35 mouse cellular contexts compared by ENCODE assay signal in genomic region chr13:23845851-23846250, GRCm38 (mm10). TPM values are rescaled to one million over a fixed set of nuclear protein-coding genes. Genes with fewer than 3 reads are reported as not detected.
A peak's percentile ranks its signal among the peaks of the same experiment; 100 is the strongest.
DNase-seq lines count a peak whose midpoint lies in the region; ATAC-seq and TF ChIP-seq lines count a peak whose summit lies in the region.
"Had no signal": no experiment of that assay in that cellular context is flagged by ENCODE, and none has a peak within 500 bp of the region (broad histone marks: within the 10 kb centered on the region; RNA-seq: fewer than 3 reads in every experiment).

No protein-coding gene starts in this region.

- H3K4me1 ChIP-seq in embryonic facial prominence, embryonic 11.5 days (ENCODE audit: control insufficient read depth, insufficient read depth, low read length): no peaks in the 10 kb centered on the region
- no peaks in the 10 kb centered on the region for H3K4me1 ChIP-seq in embryonic facial prominence, embryonic 10.5 days
- H3K4me1 ChIP-seq in embryonic facial prominence, embryonic 14.5 days (ENCODE audit: control insufficient read depth, insufficient read depth, low read length): no peaks in the 10 kb centered on the region
- H3K4me1 ChIP-seq in limb, embryonic 14.5 days (ENCODE audit: control insufficient read depth, insufficient read depth, low read length): peaks cover 11% of the 10 kb centered on the region
- H3K4me1 ChIP-seq: embryonic facial prominence, embryonic 13.5 days; forebrain, embryonic 10.5 days; forebrain, embryonic 13.5 days; heart, embryonic 13.5 days had no signal

- DNase-seq in embryonic facial prominence, embryonic 11.5 days (ENCODE audit: low spot score): peak; percentile 14
- no peak for DNase-seq in embryonic facial prominence, embryonic 10.5 days (ENCODE audit: low spot score)
- peak; percentile 17 for DNase-seq in gastrocnemius, postnatal 25 days
- no peak for DNase-seq in gastrocnemius, adult 2 months
- peak; percentile 60 for DNase-seq in embryonic facial prominence, embryonic 14.5 days (ENCODE audit: low spot score)
- peak; percentile 73 for DNase-seq in limb, embryonic 14.5 days (ENCODE audit: low spot score)
- no peak for DNase-seq in cerebellum, adult 11 months
- DNase-seq: adrenal gland, postnatal 10 days; adrenal gland, postnatal 36 days; B cell, adult 2 months; cerebellum, adult 2 months; cerebellum, adult 9-11 months; cerebellum, postnatal 25 days; gastrocnemius, postnatal 36 days; heart, adult 18-20 months; heart, postnatal 14 days; heart, postnatal 4 days; kidney, adult 18-20 months had no signal

- ATAC-seq in embryonic facial prominence, embryonic 11.5 days (replicated peaks; ENCODE audit: insufficient number of reproducible peaks, low FRiP score, low TSS enrichment, low read depth): no peak
- ATAC-seq in embryonic facial prominence, embryonic 14.5 days (ENCODE audit: low read depth): no peak
- peak; percentile 76 for ATAC-seq in limb, embryonic 14.5 days (ENCODE audit: low FRiP score, low read depth)
- no peak for ATAC-seq in granulocyte monocyte progenitor cell, adult 5-6 weeks (replicated peaks; ENCODE audit: poor library complexity, severe bottlenecking)
- ATAC-seq: forebrain, embryonic 13.5 days; forebrain, embryonic 16.5 days; hindbrain, postnatal 0 days; inflammation-experienced regulatory T-cells, adult 6 months; intestine, embryonic 16.5 days; Patski had no signal

- H3K27ac ChIP-seq in embryonic facial prominence, embryonic 11.5 days (replicated peaks; ENCODE audit: low read depth, low read length): no peak overlapping the region
- H3K27ac ChIP-seq in embryonic facial prominence, embryonic 10.5 days (replicated peaks): no peak overlapping the region
- no peak overlapping the region for H3K27ac ChIP-seq in gastrocnemius, adult 2 months
- H3K27ac ChIP-seq in embryonic facial prominence, embryonic 14.5 days (replicated peaks; ENCODE audit: low read depth, low read length): no peak overlapping the region
- peak overlapping the region; percentile 62; the same call in 1 of the 2 replicates for H3K27ac ChIP-seq in limb, embryonic 14.5 days (replicated peaks; ENCODE audit: low read depth, low read length)
- H3K27ac ChIP-seq: embryonic facial prominence, embryonic 13.5 days; forebrain, embryonic 10.5 days; forebrain, embryonic 13.5 days; heart, embryonic 13.5 days; hindbrain, embryonic 14.5 days; hindbrain, postnatal 0 days had no signal

- H3K9ac ChIP-seq in embryonic facial prominence, embryonic 11.5 days (replicated peaks; ENCODE audit: low read length): no peak overlapping the region
- H3K9ac ChIP-seq in embryonic facial prominence, embryonic 14.5 days (ENCODE audit: low read depth, low read length): no peak overlapping the region
- H3K9ac ChIP-seq in limb, embryonic 14.5 days (ENCODE audit: low read depth, low read length, severe bottlenecking): no peak overlapping the region
- H3K9ac ChIP-seq: embryonic facial prominence, embryonic 13.5 days; forebrain, embryonic 13.5 days; heart, embryonic 13.5 days; hindbrain, embryonic 14.5 days had no signal

- no peaks in the 10 kb centered on the region for H3K27me3 ChIP-seq in embryonic facial prominence, embryonic 11.5 days (ENCODE audit: control insufficient read depth, insufficient read depth, low read length)
- no peaks in the 10 kb centered on the region for H3K27me3 ChIP-seq in embryonic facial prominence, embryonic 10.5 days (replicated peaks; ENCODE audit: low read depth, poor library complexity, severe bottlenecking)
- H3K27me3 ChIP-seq in embryonic facial prominence, embryonic 14.5 days (replicated peaks; ENCODE audit: control insufficient read depth, insufficient read depth, low read length): no peaks in the 10 kb centered on the region
- H3K27me3 ChIP-seq in limb, embryonic 14.5 days (ENCODE audit: control insufficient read depth, insufficient read depth, low read length): no peaks in the 10 kb centered on the region
- H3K27me3 ChIP-seq: CH12.LX; embryonic facial prominence, embryonic 13.5 days; forebrain, embryonic 13.5 days had no signal

- no peaks in the 10 kb centered on the region for H3K36me3 ChIP-seq in embryonic facial prominence, embryonic 11.5 days (replicated peaks; ENCODE audit: control insufficient read depth, insufficient read depth, low read depth, low read length)
- H3K36me3 ChIP-seq in embryonic facial prominence, embryonic 10.5 days (replicated peaks): no peaks in the 10 kb centered on the region
- no peaks in the 10 kb centered on the region for H3K36me3 ChIP-seq in embryonic facial prominence, embryonic 14.5 days (ENCODE audit: control insufficient read depth, insufficient read depth, low read length)
- no peaks in the 10 kb centered on the region for H3K36me3 ChIP-seq in limb, embryonic 14.5 days (ENCODE audit: control insufficient read depth, insufficient read depth, low read length)
- H3K36me3 ChIP-seq: embryonic facial prominence, embryonic 13.5 days; forebrain, embryonic 10.5 days; G1E; heart, embryonic 13.5 days had no signal

- H3K4me3 ChIP-seq in embryonic facial prominence, embryonic 11.5 days (ENCODE audit: low read depth, low read length): no peak overlapping the region
- H3K4me3 ChIP-seq in embryonic facial prominence, embryonic 10.5 days: no peak overlapping the region
- no peak overlapping the region for H3K4me3 ChIP-seq in gastrocnemius, adult 2 months
- H3K4me3 ChIP-seq in embryonic facial prominence, embryonic 14.5 days (ENCODE audit: low read depth, low read length): no peak overlapping the region
- H3K4me3 ChIP-seq in limb, embryonic 14.5 days (replicated peaks; ENCODE audit: low read length): no peak overlapping the region
- H3K4me3 ChIP-seq: embryonic facial prominence, embryonic 13.5 days; forebrain, embryonic 10.5 days; forebrain, embryonic 13.5 days; heart, embryonic 13.5 days had no signal

- H3K9me3 ChIP-seq in embryonic facial prominence, embryonic 11.5 days (replicated peaks; ENCODE audit: control insufficient read depth, low read length): no peaks in the 10 kb centered on the region
- H3K9me3 ChIP-seq in embryonic facial prominence, embryonic 10.5 days: no peaks in the 10 kb centered on the region
- no peaks in the 10 kb centered on the region for H3K9me3 ChIP-seq in embryonic facial prominence, embryonic 14.5 days (ENCODE audit: control insufficient read depth, low read length)
- H3K9me3 ChIP-seq in limb, embryonic 14.5 days (ENCODE audit: control insufficient read depth, low read length): no peaks in the 10 kb centered on the region
- H3K9me3 ChIP-seq: embryonic facial prominence, embryonic 13.5 days; forebrain, embryonic 10.5 days; forebrain, embryonic 13.5 days; G1E; heart, embryonic 13.5 days had no signal

- no peak for TF ChIP-seq POLR2A in limb, embryonic 14.5 days (IDR thresholded peaks at IDR 0.05; ENCODE audit: borderline replicate concordance, extremely low read depth, insufficient read depth, insufficient read length)

- H3K4me2 ChIP-seq in embryonic facial prominence, embryonic 11.5 days (ENCODE audit: low read depth, low read length): no peak overlapping the region
- H3K4me2 ChIP-seq in embryonic facial prominence, embryonic 14.5 days (ENCODE audit: low read depth, low read length): no peak overlapping the region
- H3K4me2 ChIP-seq in limb, embryonic 14.5 days (replicated peaks; ENCODE audit: low read depth, low read length, severe bottlenecking): no peak overlapping the region
- H3K4me2 ChIP-seq: embryonic facial prominence, embryonic 13.5 days; forebrain, embryonic 13.5 days; heart, embryonic 13.5 days; hindbrain, embryonic 14.5 days had no signal

- intact Hi-C loops in gastrocnemius, adult 2 months (cut with DNase I): no loop called here

- WGBS in embryonic facial prominence, embryonic 11.5 days: 49% methylated on average over 4 of the region's 4 CpGs
- WGBS in embryonic facial prominence, embryonic 10.5 days: 53% methylated on average over 4 of the region's 4 CpGs
- 41% methylated on average over 4 of the region's 4 CpGs for WGBS in embryonic facial prominence, embryonic 14.5 days
- WGBS in limb, embryonic 14.5 days: 14% methylated on average over 4 of the region's 4 CpGs

- TF ChIP-seq CTCF in gastrocnemius, adult 2 months (IDR thresholded peaks at IDR 0.05): no peak

RNA-seq across cellular contexts. Expression of gene Slc17a3, which starts 6.6 kb away (rescaled TPM):
- not detected in 2 replicates for polyA plus RNA-seq in embryonic facial prominence, embryonic 11.5 days (2014; fragmentation: Nextera tagmentation; extraction: Ambion mirVana)
- not detected in 2 replicates for polyA plus RNA-seq in embryonic facial prominence, embryonic 10.5 days (2016; fragmentation: Nextera tagmentation; extraction: Ambion mirVana)
- total RNA-seq in gastrocnemius, postnatal 25 days (2021): not detected
- not detected for total RNA-seq in gastrocnemius, adult 2 months (2021)
- 0.52 and 0.56 TPM in 2 replicates for polyA plus RNA-seq in embryonic facial prominence, embryonic 14.5 days (2014; fragmentation: Nextera tagmentation; extraction: Ambion mirVana)
- 0.20 and 0.29 TPM in 2 replicates for polyA plus RNA-seq in limb, embryonic 14.5 days (2012; rRNA removed)
- polyA plus RNA-seq in limb, embryonic 14.5 days (2014; fragmentation: Nextera tagmentation; extraction: Ambion mirVana): 0.39 and 0.44 TPM in 2 replicates
- total RNA-seq in granulocyte monocyte progenitor cell, adult 5-6 weeks (2014; fragmentation: Nextera tagmentation): not detected in 2 replicates
- total RNA-seq in granulocyte monocyte progenitor cell, adult 5-6 weeks (2017): not detected in 2 replicates
- total RNA-seq: CH12.LX; common myeloid progenitor, adult 5-6 weeks; gastrocnemius, postnatal 36 days; heart, adult 18-20 months; heart, postnatal 14 days; heart, postnatal 4 days; hindbrain, postnatal 0 days had no signal
- polyA plus RNA-seq: embryonic facial prominence, embryonic 13.5 days; forebrain, embryonic 10.5 days; forebrain, embryonic 13.5 days; forebrain, embryonic 16.5 days; G1E; heart, embryonic 13.5 days; heart, embryonic 16.5 days; hindbrain, embryonic 11.5 days; hindbrain, embryonic 14.5 days; hindbrain, postnatal 0 days; inflammation-experienced regulatory T-cells, adult 6 months had no signal

RNA-seq across cellular contexts. Expression of gene Slc17a1, which starts 21.7 kb away (rescaled TPM):
- polyA plus RNA-seq in embryonic facial prominence, embryonic 11.5 days (2014; fragmentation: Nextera tagmentation; extraction: Ambion mirVana): not detected in 2 replicates
- not detected in 2 replicates for polyA plus RNA-seq in embryonic facial prominence, embryonic 10.5 days (2016; fragmentation: Nextera tagmentation; extraction: Ambion mirVana)
- not detected for total RNA-seq in gastrocnemius, postnatal 25 days (2021)
- not detected for total RNA-seq in gastrocnemius, adult 2 months (2021)
- polyA plus RNA-seq in embryonic facial prominence, embryonic 14.5 days (2014; fragmentation: Nextera tagmentation; extraction: Ambion mirVana): not detected in 2 replicates
- polyA plus RNA-seq in limb, embryonic 14.5 days (2012; rRNA removed): 0.04 and 0.05 TPM in 2 replicates
- polyA plus RNA-seq in limb, embryonic 14.5 days (2014; fragmentation: Nextera tagmentation; extraction: Ambion mirVana): 0.30 TPM in 1 of 2 replicates, not detected in the other
- not detected in 2 replicates for total RNA-seq in granulocyte monocyte progenitor cell, adult 5-6 weeks (2014; fragmentation: Nextera tagmentation)
- total RNA-seq in granulocyte monocyte progenitor cell, adult 5-6 weeks (2017): not detected in 2 replicates
- total RNA-seq: adrenal gland, adult 18-20 months; adrenal gland, postnatal 36 days; CH12.LX; common myeloid progenitor, adult 5-6 weeks; gastrocnemius, postnatal 36 days; heart, adult 18-20 months; heart, postnatal 14 days; heart, postnatal 4 days; hindbrain, postnatal 0 days had no signal
- polyA plus RNA-seq: cerebellum, adult 2 months; embryonic facial prominence, embryonic 13.5 days; forebrain, embryonic 10.5 days; forebrain, embryonic 13.5 days; forebrain, embryonic 16.5 days; G1E; heart, embryonic 13.5 days; heart, embryonic 16.5 days; hindbrain, embryonic 11.5 days; hindbrain, embryonic 14.5 days; hindbrain, postnatal 0 days; inflammation-experienced regulatory T-cells, adult 6 months had no signal

RNA-seq across cellular contexts. Expression of gene Slc17a2, which starts 39.1 kb away (rescaled TPM):
- not detected in 2 replicates for polyA plus RNA-seq in embryonic facial prominence, embryonic 11.5 days (2014; fragmentation: Nextera tagmentation; extraction: Ambion mirVana)
- polyA plus RNA-seq in embryonic facial prominence, embryonic 10.5 days (2016; fragmentation: Nextera tagmentation; extraction: Ambion mirVana): not detected in 2 replicates
- not detected for total RNA-seq in gastrocnemius, postnatal 25 days (2021)
- not detected for total RNA-seq in gastrocnemius, adult 2 months (2021)
- polyA plus RNA-seq in embryonic facial prominence, embryonic 14.5 days (2014; fragmentation: Nextera tagmentation; extraction: Ambion mirVana): not detected in 2 replicates
- 0.01 TPM in 1 of 2 replicates, not detected in the other for polyA plus RNA-seq in limb, embryonic 14.5 days (2012; rRNA removed)
- not detected in 2 replicates for polyA plus RNA-seq in limb, embryonic 14.5 days (2014; fragmentation: Nextera tagmentation; extraction: Ambion mirVana)
- total RNA-seq in granulocyte monocyte progenitor cell, adult 5-6 weeks (2014; fragmentation: Nextera tagmentation): not detected in 2 replicates
- total RNA-seq in granulocyte monocyte progenitor cell, adult 5-6 weeks (2017): not detected in 2 replicates
- total RNA-seq: adrenal gland, adult 18-20 months; CH12.LX; common myeloid progenitor, adult 5-6 weeks; gastrocnemius, postnatal 36 days; heart, adult 18-20 months; heart, postnatal 14 days; heart, postnatal 4 days; hindbrain, postnatal 0 days had no signal
- polyA plus RNA-seq: cerebellum, adult 2 months; embryonic facial prominence, embryonic 13.5 days; forebrain, embryonic 10.5 days; forebrain, embryonic 13.5 days; forebrain, embryonic 16.5 days; G1E; heart, embryonic 13.5 days; heart, embryonic 16.5 days; hindbrain, embryonic 11.5 days; hindbrain, embryonic 14.5 days; inflammation-experienced regulatory T-cells, adult 6 months; Patski had no signal

Comparison
In these comparisons a context has a peak if more than half of its experiments do, and no peak if none do; other contexts are left out.
1. DNase-seq: peak in embryonic facial prominence, embryonic 11.5 days (single experiment), gastrocnemius, postnatal 25 days (single experiment), embryonic facial prominence, embryonic 14.5 days (single experiment) and limb, embryonic 14.5 days (single experiment); none in embryonic facial prominence, embryonic 10.5 days (single experiment), gastrocnemius, adult 2 months (single experiment) and cerebellum, adult 11 months (single experiment).